Mouse (Mus musculus) C2C12 (cell line): ENCODE results near the gene Ryr1. TPM values are rescaled to one million over a fixed set of nuclear protein-coding genes. Genes with fewer than 3 reads are reported as not detected.
"Not testable (repeated sequence)": the region's sequence is repeated elsewhere in the genome, so short reads cannot be mapped to it uniquely, and the experiment has no call there.

Experiments used
- H3K27me3 ChIP-seq: one replicate; pipeline ENCODE4 v1.6.1; 2011; ENCODE audit not compliant: control insufficient read depth, insufficient read depth, insufficient read length
- H3K36me3 ChIP-seq: one replicate; pipeline ENCODE4 v1.6.1; 2011; ENCODE audit not compliant: control insufficient read depth, insufficient read depth
- H3K4me3 ChIP-seq: one replicate; pipeline ENCODE4 v1.5.1; 2011; ENCODE audit warnings: mild to moderate bottlenecking, control low read depth; ENCODE audit not compliant: poor library complexity, insufficient read depth, severe bottlenecking
- H3K79me2 ChIP-seq: one replicate; pipeline ENCODE4 v1.6.1; 2011; ENCODE audit not compliant: control insufficient read depth, insufficient read depth
- H3K79me3 ChIP-seq: one replicate; pipeline ENCODE4 v1.6.1; 2011; ENCODE audit warnings: low read depth, control low read depth
- H3ac ChIP-seq: one replicate; pipeline ENCODE3; 2011; ENCODE audit warnings: low read depth; ENCODE audit not compliant: control insufficient read depth, insufficient read length
- CEBPB ChIP-seq: IDR thresholded peaks from one replicate; pipeline ENCODE4 v1.6.1; 2011; ENCODE audit warnings: low read depth, mild to moderate bottlenecking, control low read depth, moderate library complexity
- CTCF ChIP-seq: IDR thresholded peaks from one replicate; pipeline ENCODE4 v1.5.1; 2011; ENCODE audit not compliant: control insufficient read depth, insufficient read depth, insufficient read length
- FOSL1 ChIP-seq: IDR thresholded peaks from one replicate; pipeline ENCODE4 v1.8.0; 2011; ENCODE audit warnings: mild to moderate bottlenecking, low read length; ENCODE audit not compliant: poor library complexity, insufficient read depth, severe bottlenecking
- MAX ChIP-seq: IDR thresholded peaks from one replicate; pipeline ENCODE4 v1.6.1; 2011; ENCODE audit warnings: mild to moderate bottlenecking, control low read depth
- MYOD1 ChIP-seq: IDR thresholded peaks from one replicate; pipeline ENCODE4 v1.6.1; 2011; ENCODE audit warnings: low read depth; ENCODE audit not compliant: control insufficient read depth, insufficient read length
- MYOG ChIP-seq: IDR thresholded peaks from one replicate; pipeline ENCODE4 v1.6.1; 2011; ENCODE audit not compliant: control insufficient read depth, insufficient read length; ENCODE audit errors: extremely low read depth
- USF1 ChIP-seq: IDR thresholded peaks from one replicate; pipeline ENCODE4 v1.6.1; 2011; ENCODE audit warnings: low read depth, mild to moderate bottlenecking, control low read depth, moderate library complexity
- polyA plus RNA-seq: library from polyadenylated mRNA; unstranded; fragments of >200 nt; fragmentation: generic; extraction: Trizol; gene quantifications from one replicate; pipeline ENCODE4 v1.2.1, GENCODE M21; 2012; ENCODE audit warnings: missing spikeins

Ryr1 gene
- polyA plus RNA-seq, 1 experiment = 1.1 TPM

GRCm38 (mm10) chr7:29067758-29068157, 57.2 kb downstream of the Ryr1 start:
- no peak overlapping the region for H3ac ChIP-seq
- no peaks in the 10 kb centered on the region for H3K79me2 ChIP-seq
- H3K27me3 ChIP-seq = no peaks in the 10 kb centered on the region
- no peak for TF ChIP-seq CTCF
- TF ChIP-seq MAX = no peak
- TF ChIP-seq CEBPB = no peak
- no peak for TF ChIP-seq MYOG
- TF ChIP-seq MYOD1 = no peak
- TF ChIP-seq FOSL1 = no peak
- H3K79me3 ChIP-seq = no peaks in the 10 kb centered on the region
- H3K4me3 ChIP-seq = no peak overlapping the region
- no peaks in the 10 kb centered on the region for H3K36me3 ChIP-seq

- not testable (repeated sequence) for H3K79me3 ChIP-seq, H3K36me3 ChIP-seq, H3K4me3 ChIP-seq, H3ac ChIP-seq, H3K27me3 ChIP-seq, H3K79me2 ChIP-seq
Observed at GRCm38 (mm10) chr7:29063476-29063875, 61.5 kb downstream of the Ryr1 start.

GRCm38 (mm10) chr7:29061522-29062037, 63.4 kb downstream of the Ryr1 start:
- no peak overlapping the region for H3K4me3 ChIP-seq
- peaks cover 7% of the 10 kb centered on the region for H3K27me3 ChIP-seq
- H3K36me3 ChIP-seq = no peaks in the 10 kb centered on the region
- no peaks in the 10 kb centered on the region for H3K79me3 ChIP-seq
- no peak for TF ChIP-seq MAX
- no peak for TF ChIP-seq MYOD1
- no peak for TF ChIP-seq MYOG
- TF ChIP-seq CTCF = no peak
- no peaks in the 10 kb centered on the region for H3K79me2 ChIP-seq
- no peak overlapping the region for H3ac ChIP-seq

GRCm38 (mm10) chr7:29059445-29059844, 65.5 kb downstream of the Ryr1 start:
- Histone ChIP-seq H3K27me3 (peaks cover 13% of the 10 kb centered on the region), H3K4me3 (no peak overlapping the region), H3K36me3 (no peaks in the 10 kb centered on the region), H3K79me3 (no peaks in the 10 kb centered on the region), H3K79me2 (no peaks in the 10 kb centered on the region), H3ac (no peak overlapping the region)
- TF ChIP-seq CEBPB = peak; percentile 12
- no peak for TF ChIP-seq MAX

- Histone ChIP-seq H3K36me3 (no peaks in the 10 kb centered on the region), H3K4me3 (no peak overlapping the region), H3K27me3 (peaks cover 26% of the 10 kb centered on the region), H3ac (no peak overlapping the region), H3K79me3 (no peaks in the 10 kb centered on the region), H3K79me2 (no peaks in the 10 kb centered on the region)
- TF ChIP-seq USF1 = no peak
- no peak for TF ChIP-seq MYOG
- no peak for TF ChIP-seq MAX
Observed at GRCm38 (mm10) chr7:29052821-29053220, 72.2 kb downstream of the Ryr1 start.

GRCm38 (mm10) chr7:29050797-29051196, 74.2 kb downstream of the Ryr1 start:
- Histone ChIP-seq H3K27me3 (peaks cover 17% of the 10 kb centered on the region), H3K79me2 (no peaks in the 10 kb centered on the region), H3K4me3 (no peak overlapping the region), H3K36me3 (no peaks in the 10 kb centered on the region), H3K79me3 (no peaks in the 10 kb centered on the region), H3ac (no peak overlapping the region)
- TF ChIP-seq MYOD1 (no peak), CTCF (peak; percentile 5)

- H3K36me3 ChIP-seq = no peaks in the 10 kb centered on the region
- TF ChIP-seq MYOG (no peak), CTCF (no peak), MAX (no peak), MYOD1 (no peak), USF1 (no peak), FOSL1 (no peak), CEBPB (no peak)
- no peaks in the 10 kb centered on the region for H3K79me2 ChIP-seq
- no peak overlapping the region for H3K4me3 ChIP-seq
- H3K27me3 ChIP-seq = peaks cover 10% of the 10 kb centered on the region
- H3ac ChIP-seq = no peak overlapping the region
- H3K79me3 ChIP-seq = no peaks in the 10 kb centered on the region
Observed at GRCm38 (mm10) chr7:29048615-29049014, 76.4 kb downstream of the Ryr1 start.
